Mouse (Mus musculus) heart, adult 2 months (tissue): ENCODE measurements around the gene Crim1.

Experiments used
- CTCF ChIP-seq: fragments of 200-600 bp; IDR thresholded peaks from 2 replicates; pipeline ENCODE4 v1.8.1; 2022; ENCODE audit warnings: antibody characterized with exemption, mild to moderate bottlenecking, moderate library complexity
- EP300 ChIP-seq: fragments of 200-500 bp; IDR thresholded peaks from 2 replicates; pipeline ENCODE4 v1.6.1; 2011; ENCODE audit warnings: low read depth, low read length, control low read depth; ENCODE audit not compliant: insufficient read depth
- POLR2A ChIP-seq: fragments of 200-500 bp; IDR thresholded peaks from 2 replicates; pipeline ENCODE4 v1.6.1; 2011; ENCODE audit warnings: mild to moderate bottlenecking, low read depth, low read length, control low read depth; ENCODE audit not compliant: insufficient read depth

DNA sequence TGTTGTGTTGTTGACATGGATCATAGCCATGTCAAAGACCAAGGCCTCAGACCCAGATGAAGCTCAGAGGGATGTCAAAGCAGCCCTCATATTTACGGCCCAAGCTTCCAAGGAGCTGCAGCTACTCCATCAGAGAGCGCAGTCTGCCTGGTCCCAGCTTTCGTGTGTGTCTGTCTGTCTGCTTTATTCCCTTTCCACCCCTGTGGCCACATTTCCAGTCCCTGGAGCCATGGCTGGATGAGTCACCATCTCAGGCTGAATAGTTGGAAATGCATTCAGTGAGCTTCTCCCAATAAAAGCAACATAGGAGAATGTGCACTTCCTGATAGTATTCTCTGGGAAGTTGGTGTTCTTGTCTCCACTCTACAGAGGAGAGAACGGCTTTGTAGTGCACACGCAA lies 3.9 kb upstream of the Crim1 start:
- no peak for TF ChIP-seq POLR2A
- TF ChIP-seq CTCF = no peak
- TF ChIP-seq EP300 = no peak
